Mouse (Mus musculus): ENCODE data around the gene AI661453. TPM values are rescaled to one million over a fixed set of nuclear protein-coding genes. Genes with fewer than 3 reads are reported as not detected.

The AI661453 gene
- polyA plus RNA-seq, 1 experiment from 2014 or later: 3.1 TPM

GRCm38 (mm10) chr17:47470686-47471085, 34.3 kb downstream of the AI661453 start:
- ATAC-seq: no peak
- no peak overlapping the region for H3K9ac ChIP-seq
- 56% methylated on average over 5 of the region's 5 CpGs for WGBS

GRCm38 (mm10) chr17:47472435-47473350, 36.3 kb downstream of the AI661453 start:
- no peak overlapping the region for H3K4me3 ChIP-seq (replicated peaks)
- 0 out of 2 replicates have a peak, but pooled peaks cover 1% of the 10 kb centered on the region for H3K27me3 ChIP-seq (replicated peaks)
- 34% methylated on average over 15 of the region's 15 CpGs for WGBS
- ATAC-seq: peak; percentile 21; the same call in 1 of the 2 replicates
- H3K4me2 ChIP-seq (replicated peaks): no peak overlapping the region
- H3K27ac ChIP-seq: no peak overlapping the region
- no peaks in the 10 kb centered on the region for H3K9me3 ChIP-seq
- H3K9ac ChIP-seq: no peak overlapping the region
- peaks cover 33% of the 10 kb centered on the region for H3K4me1 ChIP-seq (replicated peaks)
- H3K36me3 ChIP-seq: no peaks in the 10 kb centered on the region

More at GRCm38 (mm10) chr17:47470686-47471085, 34.3 kb downstream of the AI661453 start:
- Histone ChIP-seq H3K9me3 (no peaks in the 10 kb centered on the region), H3K27me3 (replicated peaks) (0 out of 2 replicates have a peak, but pooled peaks cover 3% of the 10 kb centered on the region), H3K4me2 (replicated peaks) (no peak overlapping the region), H3K36me3 (no peaks in the 10 kb centered on the region), H3K4me1 (replicated peaks) (peaks cover 43% of the 10 kb centered on the region), H3K27ac (peak overlapping the region; percentile 62), H3K4me3 (replicated peaks) (no peak overlapping the region)

GRCm38 (mm10) chr17:47473434-47473974, 37.1 kb downstream of the AI661453 start:
- WGBS: 11% methylated on average over 8 of the region's 8 CpGs
- peak; percentile 15; the same call in 1 of the 2 replicates for ATAC-seq
- no peaks in the 10 kb centered on the region for H3K36me3 ChIP-seq
- H3K27ac ChIP-seq: no peak overlapping the region
- no peak overlapping the region for H3K9ac ChIP-seq
- H3K9me3 ChIP-seq: no peaks in the 10 kb centered on the region
- H3K27me3 ChIP-seq (replicated peaks): no peaks in the 10 kb centered on the region
- H3K4me2 ChIP-seq (replicated peaks): no peak overlapping the region
- H3K4me3 ChIP-seq (replicated peaks): no peak overlapping the region
- H3K4me1 ChIP-seq (replicated peaks): peaks cover 25% of the 10 kb centered on the region

- no peak for ATAC-seq
- H3K4me2 ChIP-seq (replicated peaks): no peak overlapping the region
- H3K4me3 ChIP-seq (replicated peaks): no peak overlapping the region
- H3K36me3 ChIP-seq: no peaks in the 10 kb centered on the region
- H3K27ac ChIP-seq: no peak overlapping the region
- no peak overlapping the region for H3K9ac ChIP-seq
- WGBS: 63% methylated on average over 4 of the region's 4 CpGs
- no peaks in the 10 kb centered on the region for H3K27me3 ChIP-seq (replicated peaks)
- H3K9me3 ChIP-seq: no peaks in the 10 kb centered on the region
- H3K4me1 ChIP-seq (replicated peaks): peaks cover 23% of the 10 kb centered on the region
Observed at GRCm38 (mm10) chr17:47474250-47474649, 37.8 kb downstream of the AI661453 start.

GRCm38 (mm10) chr17:47475181-47475580, 38.8 kb downstream of the AI661453 start:
- Histone ChIP-seq H3K9me3 (no peaks in the 10 kb centered on the region), H3K27ac (no peak overlapping the region), H3K4me1 (replicated peaks) (peaks cover 21% of the 10 kb centered on the region), H3K4me3 (replicated peaks) (no peak overlapping the region), H3K27me3 (replicated peaks) (no peaks in the 10 kb centered on the region), H3K36me3 (no peaks in the 10 kb centered on the region), H3K9ac (no peak overlapping the region), H3K4me2 (replicated peaks) (no peak overlapping the region)
- no peak for ATAC-seq
- WGBS: 88% methylated on average over 4 of the region's 4 CpGs

- Histone ChIP-seq H3K4me1 (replicated peaks) (peaks cover 20% of the 10 kb centered on the region), H3K4me2 (replicated peaks) (no peak overlapping the region), H3K27me3 (replicated peaks) (no peaks in the 10 kb centered on the region), H3K9ac (no peak overlapping the region), H3K4me3 (replicated peaks) (no peak overlapping the region), H3K9me3 (no peaks in the 10 kb centered on the region), H3K27ac (no peak overlapping the region), H3K36me3 (no peaks in the 10 kb centered on the region)
- ATAC-seq: no peak
- 61% methylated on average over 3 of the region's 3 CpGs for WGBS
Observed at GRCm38 (mm10) chr17:47475714-47476113, 39.3 kb downstream of the AI661453 start.

- ATAC-seq: no peak
- H3K9me3 ChIP-seq: no peaks in the 10 kb centered on the region
Observed at GRCm38 (mm10) chr17:47479887-47480286, 43.5 kb downstream of the AI661453 start.

GRCm38 (mm10) chr17:47482401-47482800, 46.0 kb downstream of the AI661453 start:
- WGBS: 48% methylated on average over 2 of the region's 2 CpGs
- H3K9me3 ChIP-seq: no peaks in the 10 kb centered on the region
- no peak overlapping the region for H3K9ac ChIP-seq
- no peak overlapping the region for H3K4me3 ChIP-seq (replicated peaks)
- no peak overlapping the region for H3K4me2 ChIP-seq (replicated peaks)
- peaks cover 21% of the 10 kb centered on the region for H3K4me1 ChIP-seq (replicated peaks)
- H3K36me3 ChIP-seq: no peaks in the 10 kb centered on the region
- ATAC-seq: no peak
- H3K27ac ChIP-seq: no peak overlapping the region
- H3K27me3 ChIP-seq (replicated peaks): no peaks in the 10 kb centered on the region

More at GRCm38 (mm10) chr17:47479887-47480286, 43.5 kb downstream of the AI661453 start:
- WGBS: 45% methylated on average over 3 of the region's 3 CpGs
- no peaks in the 10 kb centered on the region for H3K27me3 ChIP-seq (replicated peaks)
- H3K4me2 ChIP-seq (replicated peaks): no peak overlapping the region
- H3K4me3 ChIP-seq (replicated peaks): no peak overlapping the region
- H3K36me3 ChIP-seq: no peaks in the 10 kb centered on the region
- peaks cover 12% of the 10 kb centered on the region for H3K4me1 ChIP-seq (replicated peaks)
- H3K9ac ChIP-seq: no peak overlapping the region
- no peak overlapping the region for H3K27ac ChIP-seq

- 0 out of 2 replicates have a peak overlapping the region, but pooled peaks have one; percentile 26 for H3K4me2 ChIP-seq (replicated peaks)
- WGBS: 26% methylated on average over 1 of the region's 1 CpGs
- H3K4me3 ChIP-seq (replicated peaks): no peak overlapping the region
- H3K9ac ChIP-seq: no peak overlapping the region
- ATAC-seq: peak; percentile 92
- no peaks in the 10 kb centered on the region for H3K27me3 ChIP-seq (replicated peaks)
- peaks cover 21% of the 10 kb centered on the region for H3K4me1 ChIP-seq (replicated peaks)
- H3K27ac ChIP-seq: peak overlapping the region; percentile 81
- peaks cover 4% of the 10 kb centered on the region; the same call in 1 of the 2 replicates for H3K36me3 ChIP-seq
- H3K9me3 ChIP-seq: no peaks in the 10 kb centered on the region
Observed at GRCm38 (mm10) chr17:47484241-47484921, 48.0 kb downstream of the AI661453 start.

GRCm38 (mm10) chr17:47484993-47485392, 48.6 kb downstream of the AI661453 start:
- ATAC-seq: no peak
- no peaks in the 10 kb centered on the region for H3K27me3 ChIP-seq (replicated peaks)
- H3K4me1 ChIP-seq (replicated peaks): peaks cover 21% of the 10 kb centered on the region
- WGBS: 4% methylated on average over 3 of the region's 3 CpGs
- H3K36me3 ChIP-seq: peaks cover 7% of the 10 kb centered on the region; the same call in 1 of the 2 replicates
- H3K9me3 ChIP-seq: no peaks in the 10 kb centered on the region
- H3K4me2 ChIP-seq (replicated peaks): 0 out of 2 replicates have a peak overlapping the region, but pooled peaks have one; percentile 26
- H3K27ac ChIP-seq: peak overlapping the region; percentile 81
- no peak overlapping the region for H3K9ac ChIP-seq
- H3K4me3 ChIP-seq (replicated peaks): no peak overlapping the region

GRCm38 (mm10) chr17:47485791-47486190, 49.4 kb downstream of the AI661453 start:
- peaks cover 21% of the 10 kb centered on the region for H3K4me1 ChIP-seq (replicated peaks)
- H3K4me2 ChIP-seq (replicated peaks): no peak overlapping the region
- 54% methylated on average over 3 of the region's 3 CpGs for whole genome bisulfite sequencing
- H3K36me3 ChIP-seq: peaks cover 12% of the 10 kb centered on the region
- no peak overlapping the region for H3K4me3 ChIP-seq (replicated peaks)
- H3K9me3 ChIP-seq: no peaks in the 10 kb centered on the region
- H3K27me3 ChIP-seq (replicated peaks): no peaks in the 10 kb centered on the region
- no peak overlapping the region for H3K9ac ChIP-seq
- peak; percentile 22; the same call in 1 of the 2 replicates for ATAC-seq
- H3K27ac ChIP-seq: peak overlapping the region; percentile 76

- 79% methylated on average over 9 of the region's 9 CpGs for WGBS
- Histone ChIP-seq H3K27ac (no peak overlapping the region), H3K36me3 (peaks cover 50% of the 10 kb centered on the region), H3K4me2 (replicated peaks) (no peak overlapping the region), H3K4me1 (replicated peaks) (peaks cover 2% of the 10 kb centered on the region; the same call in 1 of the 2 replicates), H3K4me3 (replicated peaks) (no peak overlapping the region), H3K9ac (no peak overlapping the region), H3K27me3 (replicated peaks) (no peaks in the 10 kb centered on the region), H3K9me3 (no peaks in the 10 kb centered on the region)
- no peak for ATAC-seq
Observed at GRCm38 (mm10) chr17:47490791-47491190, 54.4 kb downstream of the AI661453 start.
